Mouse (Mus musculus) MEL (cell line): ENCODE data around the gene Gm10842. TPM values are rescaled to one million over a fixed set of nuclear protein-coding genes. Genes with fewer than 3 reads are reported as not detected.
A peak's percentile ranks its signal among the peaks of the same experiment; 100 is the strongest.

Experiments used
- DNase-seq: peaks from one replicate; pipeline ENCODE4 v3.0.0; 2011; ENCODE audit warnings: low read depth, low spot score
- H3K27ac ChIP-seq: 2 replicates; pipeline ENCODE4 v1.5.1; 2012; ENCODE audit warnings: low read depth, mild to moderate bottlenecking, control low read depth, low read length, moderate library complexity; ENCODE audit not compliant: control insufficient read depth
- H3K27me3 ChIP-seq, 2 experiments: fragments of 150-350 bp in 1 of 2; sonication (generic) in 1 of 2; 2 replicates each; pipeline ENCODE4 v1.6.1; 2012; ENCODE audit warnings: low read length in 2 of 2, mild to moderate bottlenecking in 2 of 2, improper control_type of control experiment in 1 of 2, moderate library complexity in 1 of 2; ENCODE audit not compliant: insufficient read depth in 2 of 2, control insufficient read depth in 1 of 2
- H3K36me3 ChIP-seq, 2 experiments: 2 replicates each; pipeline ENCODE4 v1.6.1; 2012 to 2014; ENCODE audit warnings: low read length in 2 of 2, improper control_type of control experiment in 1 of 2, inconsistent platforms in 1 of 2, mild to moderate bottlenecking in 1 of 2; ENCODE audit not compliant: insufficient read depth in 2 of 2, control insufficient read depth in 1 of 2
- H3K4me1 ChIP-seq, 2 experiments: fragments of 150-350 bp in 1 of 2; sonication (generic) in 1 of 2; 2 replicates each; pipeline ENCODE4 v1.6.1; 2012; ENCODE audit warnings: low read length in 2 of 2, improper control_type of control experiment in 1 of 2, mild to moderate bottlenecking in 1 of 2; ENCODE audit not compliant: insufficient read depth in 2 of 2, control insufficient read depth in 1 of 2
- H3K4me3 ChIP-seq, 2 experiments: fragments of 150-350 bp in 1 of 2; sonication (generic) in 1 of 2; 2 replicates each; pipeline ENCODE4 v1.5.1; 2012; ENCODE audit warnings: low read depth in 2 of 2, low read length in 2 of 2, mild to moderate bottlenecking in 2 of 2, moderate library complexity in 2 of 2, control low read depth in 1 of 2, improper control_type of control experiment in 1 of 2; ENCODE audit not compliant: control insufficient read depth in 1 of 2, insufficient read depth in 1 of 2
- H3K79me2 ChIP-seq: 2 replicates; pipeline ENCODE4 v1.6.1; 2012; ENCODE audit warnings: mild to moderate bottlenecking, low read length, moderate library complexity; ENCODE audit not compliant: control insufficient read depth, poor library complexity, insufficient read depth
- H3K9ac ChIP-seq: 2 replicates; pipeline ENCODE4 v1.6.1; 2012; ENCODE audit warnings: low read depth, mild to moderate bottlenecking, control low read depth, low read length, moderate library complexity; ENCODE audit not compliant: control insufficient read depth, poor library complexity, severe bottlenecking
- H3K9me3 ChIP-seq: fragments of 150-350 bp; sonication (generic); replicated peaks from 2 replicates; pipeline ENCODE4 v1.6.1; 2012; ENCODE audit warnings: mild to moderate bottlenecking, low read length, improper control_type of control experiment, moderate library complexity; ENCODE audit not compliant: insufficient read depth
- BHLHE40 ChIP-seq: IDR thresholded peaks from 2 replicates; pipeline ENCODE4 v1.6.1; 2012; ENCODE audit warnings: low read depth, mild to moderate bottlenecking, inconsistent platforms, low read length, improper control_type of control experiment, borderline replicate concordance
- CHD1 ChIP-seq: IDR thresholded peaks from 2 replicates; pipeline ENCODE4 v1.6.1; 2012; ENCODE audit warnings: low read depth, mild to moderate bottlenecking, inconsistent platforms, low read length, improper control_type of control experiment
- E2F4 ChIP-seq: IDR thresholded peaks from 2 replicates; pipeline ENCODE4 v1.6.1; 2011; ENCODE audit warnings: low read depth, low read length, improper control_type of control experiment, borderline replicate concordance
- ELF1 ChIP-seq: IDR thresholded peaks from 2 replicates; pipeline ENCODE4 v1.6.1; 2014; ENCODE audit warnings: low read depth, mild to moderate bottlenecking, inconsistent platforms, low read length, improper control_type of control experiment, moderate library complexity
- ETS1 ChIP-seq: IDR thresholded peaks from 2 replicates; pipeline ENCODE4 v1.6.1; 2012; ENCODE audit warnings: low read depth, mild to moderate bottlenecking, inconsistent platforms, low read length, improper control_type of control experiment, moderate library complexity
- KAT2A ChIP-seq: conservative IDR thresholded peaks from 2 replicates; pipeline ENCODE4 v1.6.1; 2012; ENCODE audit warnings: low read depth, low read length, improper control_type of control experiment, inconsistent platforms
- MAZ ChIP-seq: IDR thresholded peaks from 2 replicates; pipeline ENCODE4 v1.6.1; 2012; ENCODE audit warnings: low read depth, mild to moderate bottlenecking, inconsistent platforms, low read length, improper control_type of control experiment
- MYB ChIP-seq: IDR thresholded peaks from 2 replicates; pipeline ENCODE4 v1.6.1; 2011; ENCODE audit warnings: mild to moderate bottlenecking, low read depth, low read length, improper control_type of control experiment
- MYC ChIP-seq: IDR thresholded peaks from 2 replicates; pipeline ENCODE4 v1.6.1; 2011; ENCODE audit warnings: low read depth, mild to moderate bottlenecking, low read length, improper control_type of control experiment, moderate library complexity
- POLR2A ChIP-seq, 2 experiments: IDR thresholded peaks; 2 replicates each; pipeline ENCODE4 v1.6.1; 2011 to 2012; ENCODE audit warnings: low read length in 2 of 2, mild to moderate bottlenecking in 2 of 2, control low read depth in 1 of 2, improper control_type of control experiment in 1 of 2, low read depth in 1 of 2, moderate library complexity in 1 of 2; ENCODE audit not compliant: control insufficient read depth in 1 of 2, insufficient read depth in 1 of 2, poor library complexity in 1 of 2
- POLR2AphosphoS2 ChIP-seq: IDR thresholded peaks from 2 replicates; pipeline ENCODE4 v1.6.1; 2011; ENCODE audit warnings: low read length, improper control_type of control experiment
- POLR2AphosphoS5 ChIP-seq: IDR thresholded peaks from 2 replicates; pipeline ENCODE4 v1.6.1; 2012; ENCODE audit warnings: low read depth, borderline replicate concordance, mild to moderate bottlenecking, inconsistent platforms, low read length, moderate library complexity, mixed read lengths
- RAD21 ChIP-seq: IDR thresholded peaks from 2 replicates; pipeline ENCODE4 v1.6.1; 2011; ENCODE audit warnings: mild to moderate bottlenecking, low read depth, low read length, improper control_type of control experiment
- RCOR1 ChIP-seq: IDR thresholded peaks from 2 replicates; pipeline ENCODE4 v1.6.1; 2012; ENCODE audit warnings: low read depth, mild to moderate bottlenecking, inconsistent platforms, low read length, improper control_type of control experiment
- SIN3A ChIP-seq: IDR thresholded peaks from 2 replicates; pipeline ENCODE4 v1.6.1; 2012; ENCODE audit warnings: low read length, improper control_type of control experiment, inconsistent platforms
- SMC3 ChIP-seq: IDR thresholded peaks from 2 replicates; pipeline ENCODE4 v1.6.1; 2011; ENCODE audit warnings: low read depth, low read length, improper control_type of control experiment
- TCF12 ChIP-seq: IDR thresholded peaks from 2 replicates; pipeline ENCODE4 v1.6.1; 2014; ENCODE audit warnings: low read depth, mild to moderate bottlenecking, inconsistent platforms, low read length, improper control_type of control experiment, moderate library complexity
- USF1 ChIP-seq: IDR thresholded peaks from 2 replicates; pipeline ENCODE4 v1.6.1; 2014; ENCODE audit warnings: low read depth, mild to moderate bottlenecking, inconsistent platforms, low read length, improper control_type of control experiment, moderate library complexity
- ZMIZ1 ChIP-seq: IDR thresholded peaks from 2 replicates; pipeline ENCODE4 v1.6.1; 2012; ENCODE audit warnings: low read depth, mild to moderate bottlenecking, inconsistent platforms, low read length, improper control_type of control experiment, moderate library complexity
- polyA plus RNA-seq, 2 experiments: library from polyadenylated mRNA; stranded (reverse) in 1 of 2; unstranded in 1 of 2; fragments of >175 nt in 1 of 2; fragments of >200 nt in 1 of 2; gene quantifications; 2 replicates each; pipeline versions ENCODE4 v1.2.1 to v1.2.4; 2012; ENCODE audit warnings: low replicate concordance in 2 of 2, low read depth in 1 of 2; ENCODE audit not compliant: insufficient read length in 2 of 2, insufficient read depth in 1 of 2, missing spikeins in 1 of 2
- total RNA-seq: library from RNA; depleted of rRNA; stranded (reverse); fragments of 300-350 nt; gene quantifications from 2 replicates; pipeline ENCODE4 v1.2.3, GENCODE M21; 2012

Gene Gm10842
- total and polyA plus RNA-seq, 3 experiments = not detected

- H3K27ac ChIP-seq = no peak overlapping the region
- no peaks in the 10 kb centered on the region for H3K27me3 ChIP-seq
- H3K9me3 ChIP-seq = no peaks in the 10 kb centered on the region
- no peak overlapping the region for H3K4me3 ChIP-seq
- peaks cover 0 to 31% of the 10 kb centered on the region in 2 experiments; a peak in 2 of 4 replicates for H3K36me3 ChIP-seq
- DNase-seq = no peak
- TF ChIP-seq USF1 (peak; percentile 66; the same call in 1 of the 2 replicates), ZMIZ1 (no peak)
- no peaks in the 10 kb centered on the region; the same call in 1 of the 2 replicates for H3K79me2 ChIP-seq
- no peak overlapping the region for H3K9ac ChIP-seq
- H3K4me1 ChIP-seq = peaks cover 11 to 45% of the 10 kb centered on the region in 2 experiments
Observed at GRCm38 (mm10) chr11:105150691-105151090, 4.0 kb downstream of the Gm10842 start.

DNA sequence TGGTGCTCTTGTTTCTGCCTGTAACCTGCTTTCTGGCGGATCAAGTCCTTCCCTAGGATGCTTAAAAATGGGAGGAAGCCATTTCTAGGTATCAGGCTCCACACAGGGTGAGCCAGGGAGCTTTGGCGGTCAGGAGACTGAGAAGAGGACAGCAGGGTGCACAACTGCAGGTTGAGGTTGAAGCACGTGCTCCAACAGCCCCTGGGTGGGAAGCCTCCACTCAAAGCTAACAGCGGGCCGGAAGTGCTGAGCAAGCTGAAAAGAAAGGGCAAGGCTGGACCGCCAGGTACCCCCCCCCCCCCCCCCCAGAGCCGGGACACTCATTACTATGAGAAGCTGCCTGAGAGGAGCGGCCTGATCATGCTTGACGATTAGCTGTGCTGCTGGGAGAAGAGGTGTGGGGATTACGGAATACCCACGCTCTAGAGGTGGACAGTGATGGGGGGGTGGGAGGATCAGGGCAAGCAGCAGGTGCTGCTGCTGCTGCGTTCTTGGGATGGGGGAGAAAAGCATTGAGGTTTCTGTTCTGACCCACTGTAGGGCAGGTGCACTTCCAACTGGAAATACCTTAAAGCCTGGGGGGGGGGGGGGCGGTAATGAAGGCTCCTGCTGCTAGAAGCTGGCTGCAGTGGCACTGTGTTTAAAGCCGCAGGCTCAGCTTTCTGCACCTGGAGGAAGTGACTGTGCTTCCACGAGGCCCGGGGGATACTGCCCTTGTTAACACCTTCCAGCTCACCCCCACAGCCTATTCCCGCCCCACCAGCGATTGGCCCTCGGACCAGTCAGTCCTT is 4.7 kb downstream of the Gm10842 start:
- peak; percentile 74 for DNase-seq
- Histone ChIP-seq H3K79me2 (no peaks in the 10 kb centered on the region; the same call in 1 of the 2 replicates), H3K27ac (peak overlapping the region; percentile 82), H3K36me3 (peaks cover 0 to 34% of the 10 kb centered on the region in 2 experiments; a peak in 2 of 4 replicates), H3K4me3 (peak overlapping the region; percentile 19 to 28; a peak in 3 of 4 replicates), H3K9me3 (no peaks in the 10 kb centered on the region), H3K27me3 (no peaks in the 10 kb centered on the region), H3K4me1 (peaks cover 17 to 51% of the 10 kb centered on the region in 2 experiments), H3K9ac (peak overlapping the region; percentile 60)
- no peak for TF ChIP-seq BHLHE40
- no peak for TF ChIP-seq MYC
- no peak for TF ChIP-seq ELF1
- TF ChIP-seq POLR2AphosphoS5 = no peak
- no peak for TF ChIP-seq CHD1
- no peak for TF ChIP-seq SMC3
- no peak for TF ChIP-seq SIN3A
- peak; percentile 25; the same call in 1 of the 2 replicates for TF ChIP-seq RCOR1
- 0 out of 2 replicates have a peak, but pooled peaks have one; percentile 16 for TF ChIP-seq ETS1
- no peak for TF ChIP-seq MYB
- TF ChIP-seq KAT2A = no peak
- TF ChIP-seq MAZ = no peak
- no peak for TF ChIP-seq POLR2A (IDR thresholded peaks at IDR 0.05; ENCODE audit: control insufficient read depth in 1 of 2, insufficient read depth in 1 of 2, low read depth in 1 of 2, low read length in 2 of 2, poor library complexity in 1 of 2)
- TF ChIP-seq E2F4 = no peak
- no peak for TF ChIP-seq POLR2AphosphoS2
- no peak for TF ChIP-seq TCF12
- TF ChIP-seq RAD21 = no peak
